Mouse (Mus musculus) cerebellum, postnatal 36 days (tissue): Measurements from ENCODE around the gene Slc25a17.

Experiments used
- DNase-seq, 2 experiments: peaks; one replicate each; pipeline ENCODE4 v3.0.0; 2021 to 2022; ENCODE audit warnings: mixed read lengths in 2 of 2

The Slc25a17 gene

GRCm38 (mm10) chr15:81360345-81361021, at the start of gene Slc25a17:
Gene Slc25a17 (minus strand): TSS chr15:81360812.
- DNase-seq, result peak; percentile 89 to 90

GRCm38 (mm10) chr15:81408199-81408598, 47.6 kb upstream of the Slc25a17 start, which contains the start of gene Dnajb7:
Gene Dnajb7 (minus strand): TSS chr15:81408299.
- no peak for DNase-seq

- DNase-seq, result no peak
These were observed 44.4 kb upstream of the Slc25a17 start for GRCm38 (mm10) chr15:81405008-81405407.

- DNase-seq, result peak; percentile 98 to 99
These were observed 39.2 kb upstream of the Slc25a17 start, which contains the start of the genes St13 and Xpnpep3 for GRCm38 (mm10) chr15:81399638-81400315. Gene St13 (minus strand): TSS chr15:81400077. Gene Xpnpep3 (plus strand): TSS chr15:81400138.

- DNase-seq, result no peak
These were observed 38.7 kb upstream of the Slc25a17 start for GRCm38 (mm10) chr15:81399297-81399637.

- DNase-seq, result no peak
These were observed 37.6 kb upstream of the Slc25a17 start for GRCm38 (mm10) chr15:81398189-81398588.

GRCm38 (mm10) chr15:81394211-81394915, 33.8 kb upstream of the Slc25a17 start:
- no peak for DNase-seq

GRCm38 (mm10) chr15:81392997-81393396, 32.4 kb upstream of the Slc25a17 start:
- DNase-seq, result peak; percentile 24 to 35

- DNase-seq, result no peak
These were observed 25.7 kb upstream of the Slc25a17 start for GRCm38 (mm10) chr15:81386327-81386726.

- no peak for DNase-seq
These were observed 18.2 kb upstream of the Slc25a17 start for GRCm38 (mm10) chr15:81378845-81379244.

- no peak for DNase-seq
These were observed 14.0 kb upstream of the Slc25a17 start for GRCm38 (mm10) chr15:81374621-81375020.

GRCm38 (mm10) chr15:81370356-81370755, 9.7 kb upstream of the Slc25a17 start:
- no peak for DNase-seq

GRCm38 (mm10) chr15:81368601-81369000, 8.0 kb upstream of the Slc25a17 start:
- no peak for DNase-seq

- no peak for DNase-seq
These were observed 5.6 kb upstream of the Slc25a17 start for GRCm38 (mm10) chr15:81366241-81366640.

GRCm38 (mm10) chr15:81365246-81365645, 4.6 kb upstream of the Slc25a17 start:
- no peak for DNase-seq

GRCm38 (mm10) chr15:81364271-81364670, 3.7 kb upstream of the Slc25a17 start:
- DNase-seq, result no peak

GRCm38 (mm10) chr15:81362501-81362900, 1.9 kb upstream of the Slc25a17 start:
- no peak for DNase-seq

- DNase-seq, result no peak
These were observed 904 bp upstream of the Slc25a17 start for GRCm38 (mm10) chr15:81361417-81362015.

- no peak for DNase-seq
These were observed 401 bp upstream of the Slc25a17 start for GRCm38 (mm10) chr15:81361022-81361404.

GRCm38 (mm10) chr15:81359421-81359820, 1.2 kb downstream of the Slc25a17 start:
- no peak for DNase-seq

GRCm38 (mm10) chr15:81358943-81359342, 1.7 kb downstream of the Slc25a17 start:
- no peak for DNase-seq

- no peak for DNase-seq
These were observed 3.7 kb downstream of the Slc25a17 start for GRCm38 (mm10) chr15:81356946-81357345.

- DNase-seq, result peak; percentile 15 to 20
These were observed 5.4 kb downstream of the Slc25a17 start for GRCm38 (mm10) chr15:81355146-81355761.
